Mouse (Mus musculus): Measurements from ENCODE around the gene Dcdc2b.

- TF ChIP-seq POLR2A (IDR thresholded peaks at IDR 0.05; ENCODE audit: borderline replicate concordance, control insufficient read depth, low read depth, low read length) (no peak), CTCF (IDR thresholded peaks at IDR 0.05; ENCODE audit: control insufficient read depth, insufficient read depth, low read length) (no peak)
These were observed 35.6 kb downstream of the Dcdc2b start, which contains the start of gene Fam167b for GRCm38 (mm10) chr4:129578466-129578865.
